Mouse (Mus musculus): ENCODE measurements at regions not wholly inside any gene's neighbourhood (a gene's known extent, or its start where the extent isn't known, plus 50 kb on each side); places are given as distances from the start of the nearest gene placed in this dataset.

DNA sequence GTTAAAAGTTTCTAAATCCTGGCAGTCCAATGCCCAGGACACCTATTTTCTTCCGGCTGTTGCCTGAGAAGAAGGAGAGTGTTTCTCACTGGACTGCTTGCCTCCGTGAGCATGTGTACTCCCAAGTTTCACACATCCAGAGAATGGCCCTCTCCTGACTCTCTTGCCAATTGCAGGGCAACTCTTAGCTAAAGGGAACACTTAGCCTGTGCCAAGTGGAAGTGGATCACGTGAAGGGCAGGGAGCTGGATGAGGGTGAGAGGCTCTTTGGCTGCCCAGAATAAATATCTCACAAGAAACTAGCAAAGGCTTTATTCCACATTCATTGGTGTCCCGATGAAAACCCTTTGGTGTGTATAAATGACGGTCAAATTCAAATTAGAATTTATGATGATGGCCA, 164.1 kb downstream of the Mid1ip1 start:
- Histone ChIP-seq H3K9me3 (ENCODE audit: low read length) (no peaks in the 10 kb centered on the region), H3K27ac (ENCODE audit: low read length) (no peak overlapping the region), H3K4me2 (replicated peaks; ENCODE audit: low read depth, low read length) (no peak overlapping the region), H3K4me3 (ENCODE audit: low read depth, low read length) (no peak overlapping the region), H3K4me1 (ENCODE audit: insufficient read depth, low read depth, low read length) (no peaks in the 10 kb centered on the region), H3K9ac (replicated peaks; ENCODE audit: low read depth) (no peak overlapping the region), H3K27me3 (replicated peaks; ENCODE audit: insufficient read depth, low read length) (no peaks in the 10 kb centered on the region), H3K36me3 (ENCODE audit: insufficient read depth, low read length) (no peaks in the 10 kb centered on the region)
- peak; percentile 53 for DNase-seq (ENCODE audit: low spot score)
- WGBS, result 64% methylated on average over 5 of the region's 5 CpGs
- TF ChIP-seq EP300 (IDR thresholded peaks at IDR 0.05) (no peak), CTCF (IDR thresholded peaks at IDR 0.05) (no peak)
- ATAC-seq, result peak; percentile 82

DNA sequence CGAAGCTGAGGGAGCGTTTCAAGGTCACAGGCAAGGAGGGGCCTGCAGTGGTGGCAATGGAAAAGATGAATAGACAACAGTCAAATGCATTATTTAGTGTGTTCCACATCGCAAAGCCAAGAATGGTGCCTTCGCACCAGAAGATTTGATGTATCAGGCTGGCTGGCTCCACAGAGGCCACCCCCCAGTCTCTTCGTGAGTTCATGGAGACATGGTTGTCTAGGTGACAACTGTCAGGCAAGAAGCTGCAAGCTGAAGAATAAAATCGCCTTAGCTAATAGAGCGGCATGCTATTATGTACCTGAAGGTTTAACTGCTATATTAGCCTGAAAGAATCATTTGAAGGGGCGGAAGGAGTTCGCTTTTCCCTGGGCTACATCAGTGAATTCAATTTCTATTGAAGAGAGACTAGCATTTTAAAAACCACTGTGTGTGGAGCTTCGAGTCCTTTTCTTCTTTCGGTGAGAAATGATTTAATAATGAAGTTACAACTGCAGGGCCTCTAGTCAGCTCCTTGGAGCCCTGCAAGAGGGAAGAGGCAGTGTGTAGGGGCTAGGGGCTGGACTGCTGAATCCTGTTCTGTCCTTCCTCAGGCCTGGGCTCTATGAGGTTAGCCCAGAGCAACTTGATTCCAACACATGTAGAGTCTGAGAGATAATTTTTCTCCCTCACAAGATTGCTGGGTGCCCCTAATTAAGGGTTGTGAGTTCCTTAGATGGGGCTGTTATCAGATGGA, 169.1 kb downstream of the Mid1ip1 start:
- H3K4me3 ChIP-seq (ENCODE audit: low read depth, low read length), result no peak overlapping the region
- H3K9ac ChIP-seq (replicated peaks; ENCODE audit: low read depth), result no peak overlapping the region
- no peaks in the 10 kb centered on the region for H3K27me3 ChIP-seq (replicated peaks; ENCODE audit: insufficient read depth, low read length)
- DNase-seq (ENCODE audit: low spot score), result no peak
- H3K27ac ChIP-seq (ENCODE audit: low read length), result no peak overlapping the region
- no peak for TF ChIP-seq EP300 (IDR thresholded peaks at IDR 0.05)
- ATAC-seq, result no peak
- 66% methylated on average over 11 of the region's 11 CpGs for WGBS
- H3K4me1 ChIP-seq (ENCODE audit: insufficient read depth, low read depth, low read length), result no peaks in the 10 kb centered on the region
- no peak overlapping the region for H3K4me2 ChIP-seq (replicated peaks; ENCODE audit: low read depth, low read length)
- H3K9me3 ChIP-seq (ENCODE audit: low read length), result no peaks in the 10 kb centered on the region
- no peaks in the 10 kb centered on the region for H3K36me3 ChIP-seq (ENCODE audit: insufficient read depth, low read length)

DNA sequence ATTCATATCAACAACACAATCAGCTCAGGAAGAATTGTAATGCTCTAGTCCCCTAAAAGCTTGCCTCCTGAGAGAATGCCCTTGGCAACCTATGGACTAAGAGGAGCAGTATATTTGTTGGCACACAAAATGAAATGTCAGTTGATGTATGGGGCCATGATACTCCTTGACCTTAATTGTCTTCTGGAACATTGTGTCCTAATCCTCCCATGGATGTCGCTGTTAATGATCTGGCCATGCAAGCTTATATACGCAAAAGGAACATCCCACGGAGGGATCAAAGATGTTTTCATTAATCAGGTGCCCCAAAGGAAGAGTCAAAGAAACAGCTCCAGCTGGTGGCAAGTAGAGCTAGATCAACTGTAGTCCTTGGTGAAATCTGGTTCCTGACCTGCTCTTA, 178.0 kb downstream of the Mid1ip1 start:
- no peak for ATAC-seq
- no peaks in the 10 kb centered on the region for H3K9me3 ChIP-seq (ENCODE audit: low read length)
- no peak overlapping the region for H3K4me3 ChIP-seq (ENCODE audit: low read depth, low read length)
- no peaks in the 10 kb centered on the region for H3K36me3 ChIP-seq (ENCODE audit: insufficient read depth, low read length)
- no peak overlapping the region for H3K4me2 ChIP-seq (replicated peaks; ENCODE audit: low read depth, low read length)
- TF ChIP-seq CTCF (IDR thresholded peaks at IDR 0.05), result no peak
- TF ChIP-seq EP300 (IDR thresholded peaks at IDR 0.05), result no peak
- H3K27me3 ChIP-seq (replicated peaks; ENCODE audit: insufficient read depth, low read length), result no peaks in the 10 kb centered on the region
- DNase-seq (ENCODE audit: low spot score), result no peak
- H3K9ac ChIP-seq (replicated peaks; ENCODE audit: low read depth), result no peak overlapping the region
- no peak overlapping the region for H3K27ac ChIP-seq (ENCODE audit: low read length)
- no peaks in the 10 kb centered on the region for H3K4me1 ChIP-seq (ENCODE audit: insufficient read depth, low read depth, low read length)
- WGBS, result 75% methylated on average over 3 of the region's 3 CpGs

DNA sequence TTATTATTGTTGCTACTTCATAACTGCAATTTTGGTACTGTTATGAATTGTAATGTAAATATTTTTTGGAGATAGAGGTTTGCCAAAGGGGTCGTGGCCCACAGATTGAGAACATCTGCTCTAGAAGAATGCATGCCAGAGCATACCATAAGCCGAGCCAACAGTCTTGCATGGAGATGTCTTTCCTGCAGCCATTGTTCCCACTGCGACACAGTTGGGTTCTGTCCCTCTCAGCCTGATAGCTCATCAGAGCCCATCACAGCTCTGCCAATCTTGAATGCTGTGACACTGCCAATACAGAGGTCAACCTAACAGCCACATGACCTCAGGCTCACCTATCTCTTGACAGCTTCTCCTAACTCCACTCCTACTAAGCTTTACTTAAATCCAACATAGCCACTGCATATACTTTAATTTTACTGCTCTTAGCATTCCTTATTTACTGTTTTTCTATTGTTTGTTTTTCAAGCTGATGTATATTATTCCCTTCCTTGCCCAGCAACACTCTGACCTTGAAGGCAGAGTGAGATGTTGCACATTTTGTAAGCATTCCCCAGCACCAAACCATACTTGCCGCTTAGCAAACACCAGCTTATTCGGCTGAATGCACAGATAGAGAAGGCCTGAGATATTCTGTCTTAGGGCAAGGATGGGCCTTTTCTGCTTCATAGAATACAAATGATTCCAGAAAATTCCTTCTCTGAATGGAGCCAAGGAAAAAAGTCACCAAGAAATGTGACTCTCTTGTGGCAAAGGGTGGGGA, 181.6 kb downstream of the Mid1ip1 start:
- WGBS, result 67% methylated on average over 5 of the region's 5 CpGs
- Histone ChIP-seq H3K27ac (ENCODE audit: low read length) (no peak overlapping the region), H3K4me3 (ENCODE audit: low read depth, low read length) (no peak overlapping the region), H3K27me3 (replicated peaks; ENCODE audit: insufficient read depth, low read length) (no peaks in the 10 kb centered on the region), H3K9ac (replicated peaks; ENCODE audit: low read depth) (no peak overlapping the region), H3K36me3 (ENCODE audit: insufficient read depth, low read length) (no peaks in the 10 kb centered on the region), H3K4me1 (ENCODE audit: insufficient read depth, low read depth, low read length) (no peaks in the 10 kb centered on the region), H3K9me3 (ENCODE audit: low read length) (no peaks in the 10 kb centered on the region), H3K4me2 (replicated peaks; ENCODE audit: low read depth, low read length) (no peak overlapping the region)
- TF ChIP-seq EP300 (IDR thresholded peaks at IDR 0.05), result peak; percentile 11; the same call in 1 of the 2 replicates
- no peak for TF ChIP-seq CTCF (IDR thresholded peaks at IDR 0.05)
- DNase-seq (ENCODE audit: low spot score) (peak; percentile 29), ATAC-seq (peak; percentile 65)

DNA sequence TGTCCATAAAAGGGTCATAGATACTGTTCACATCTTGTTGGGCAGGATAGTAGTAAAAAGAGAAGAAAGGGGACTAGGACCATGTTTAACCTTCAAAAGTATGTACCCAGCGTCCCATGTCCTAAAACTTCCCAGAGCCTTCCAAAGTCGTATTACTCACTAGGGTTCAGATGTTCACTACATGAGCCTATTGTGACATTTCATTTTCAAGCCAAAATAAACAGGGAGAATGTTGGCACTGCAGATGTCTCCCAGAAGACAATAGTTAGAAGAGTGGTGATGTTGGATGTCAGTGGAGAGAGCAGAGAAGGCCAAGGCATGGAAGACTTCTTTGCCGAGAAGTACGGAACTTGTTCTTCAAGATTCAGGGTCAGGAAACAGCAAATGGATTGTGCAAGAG, 187.9 kb downstream of the Mid1ip1 start:
- Histone ChIP-seq H3K27me3 (replicated peaks; ENCODE audit: insufficient read depth, low read length) (no peaks in the 10 kb centered on the region), H3K27ac (ENCODE audit: low read length) (no peak overlapping the region), H3K4me3 (ENCODE audit: low read depth, low read length) (no peak overlapping the region), H3K9me3 (ENCODE audit: low read length) (no peaks in the 10 kb centered on the region), H3K4me1 (ENCODE audit: insufficient read depth, low read depth, low read length) (no peaks in the 10 kb centered on the region), H3K4me2 (replicated peaks; ENCODE audit: low read depth, low read length) (no peak overlapping the region), H3K36me3 (ENCODE audit: insufficient read depth, low read length) (no peaks in the 10 kb centered on the region), H3K9ac (replicated peaks; ENCODE audit: low read depth) (no peak overlapping the region)
- DNase-seq (ENCODE audit: low spot score) (peak; percentile 14), ATAC-seq (no peak)
- 53% methylated on average over 4 of the region's 4 CpGs for WGBS
- TF ChIP-seq CTCF (IDR thresholded peaks at IDR 0.05) (no peak), EP300 (IDR thresholded peaks at IDR 0.05) (no peak)

DNA sequence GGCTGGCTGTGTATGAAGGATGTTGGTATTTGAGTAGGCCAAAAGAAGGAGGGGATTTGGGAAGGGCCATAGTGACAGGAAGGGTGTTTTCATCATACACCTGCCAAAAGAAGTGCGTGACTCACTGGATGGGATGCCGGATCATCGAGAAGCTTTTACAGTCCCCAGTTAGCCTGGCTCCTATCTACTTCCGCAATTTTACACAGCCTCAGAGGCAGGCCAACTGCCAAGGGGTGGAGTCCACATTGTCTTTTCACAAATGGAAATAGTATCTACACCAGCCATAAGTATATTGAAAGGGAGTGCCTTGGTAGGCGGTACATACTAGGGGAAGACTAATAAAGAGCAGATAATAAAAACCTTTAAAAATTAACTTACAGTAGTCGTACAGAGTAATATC, 189.3 kb downstream of the Mid1ip1 start:
- H3K9me3 ChIP-seq (ENCODE audit: low read length), result no peaks in the 10 kb centered on the region
- no peak overlapping the region for H3K9ac ChIP-seq (replicated peaks; ENCODE audit: low read depth)
- no peaks in the 10 kb centered on the region for H3K27me3 ChIP-seq (replicated peaks; ENCODE audit: insufficient read depth, low read length)
- no peak for TF ChIP-seq CTCF (IDR thresholded peaks at IDR 0.05)
- H3K4me1 ChIP-seq (ENCODE audit: insufficient read depth, low read depth, low read length), result no peaks in the 10 kb centered on the region
- peak; percentile 40 for ATAC-seq
- H3K27ac ChIP-seq (ENCODE audit: low read length), result no peak overlapping the region
- H3K4me3 ChIP-seq (ENCODE audit: low read depth, low read length), result no peak overlapping the region
- no peaks in the 10 kb centered on the region for H3K36me3 ChIP-seq (ENCODE audit: insufficient read depth, low read length)
- H3K4me2 ChIP-seq (replicated peaks; ENCODE audit: low read depth, low read length), result no peak overlapping the region
- DNase-seq (ENCODE audit: low spot score), result peak; percentile 22
- 78% methylated on average over 6 of the region's 6 CpGs for WGBS

Measured in lung, postnatal 0 days (tissue).